Mouse (Mus musculus): Measurements from ENCODE around the gene Mybpc1. TPM values are rescaled to one million over a fixed set of nuclear protein-coding genes. Genes with fewer than 3 reads are reported as not detected.
"Not testable (repeated sequence)": the region's sequence is repeated elsewhere in the genome, so short reads cannot be mapped to it uniquely, and the experiment has no call there.

The Mybpc1 gene
- polyA plus RNA-seq, 1 experiment, result 12.3 TPM

- no peak for DNase-seq (ENCODE audit: extremely low spot score in 1 of 2, low spot score in 1 of 2)
These were observed 105.0 kb downstream of the Mybpc1 start for GRCm38 (mm10) chr10:88499993-88500392.

DNA sequence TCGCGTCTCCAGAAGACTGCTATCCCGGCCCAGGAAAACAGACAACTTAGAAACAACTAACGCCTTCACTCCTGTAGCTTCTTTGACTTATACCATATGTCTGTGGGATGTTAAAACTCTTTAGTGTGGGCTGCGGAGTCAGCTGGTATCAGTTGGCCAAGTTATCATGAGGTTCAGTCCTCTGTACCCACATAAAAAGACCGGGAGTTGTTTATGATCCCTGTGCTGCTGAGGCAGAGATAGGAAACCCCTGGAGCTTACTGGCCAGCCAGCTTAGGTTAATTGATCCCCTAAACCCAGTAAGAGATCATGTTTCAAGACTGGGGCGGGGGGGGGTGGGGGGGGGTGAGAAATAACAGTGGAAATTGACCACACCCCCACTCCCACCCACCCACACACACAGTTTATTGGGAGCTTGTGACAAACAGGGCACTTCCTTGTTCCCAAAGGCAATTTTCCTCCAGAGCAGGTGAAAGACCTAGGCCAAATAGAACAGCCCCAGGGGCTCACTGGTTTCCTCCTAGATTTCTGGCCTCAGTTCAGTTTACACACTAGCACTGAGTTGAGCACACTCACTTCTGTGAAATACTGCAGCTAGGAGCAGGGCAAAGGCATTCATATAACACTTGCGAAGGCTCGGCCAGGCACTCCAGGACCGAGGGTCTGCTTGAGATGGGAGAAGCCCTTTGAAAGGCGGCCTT, 107.9 kb downstream of the Mybpc1 start:
- DNase-seq (ENCODE audit: extremely low spot score in 1 of 2, low spot score in 1 of 2), result no peak

DNA sequence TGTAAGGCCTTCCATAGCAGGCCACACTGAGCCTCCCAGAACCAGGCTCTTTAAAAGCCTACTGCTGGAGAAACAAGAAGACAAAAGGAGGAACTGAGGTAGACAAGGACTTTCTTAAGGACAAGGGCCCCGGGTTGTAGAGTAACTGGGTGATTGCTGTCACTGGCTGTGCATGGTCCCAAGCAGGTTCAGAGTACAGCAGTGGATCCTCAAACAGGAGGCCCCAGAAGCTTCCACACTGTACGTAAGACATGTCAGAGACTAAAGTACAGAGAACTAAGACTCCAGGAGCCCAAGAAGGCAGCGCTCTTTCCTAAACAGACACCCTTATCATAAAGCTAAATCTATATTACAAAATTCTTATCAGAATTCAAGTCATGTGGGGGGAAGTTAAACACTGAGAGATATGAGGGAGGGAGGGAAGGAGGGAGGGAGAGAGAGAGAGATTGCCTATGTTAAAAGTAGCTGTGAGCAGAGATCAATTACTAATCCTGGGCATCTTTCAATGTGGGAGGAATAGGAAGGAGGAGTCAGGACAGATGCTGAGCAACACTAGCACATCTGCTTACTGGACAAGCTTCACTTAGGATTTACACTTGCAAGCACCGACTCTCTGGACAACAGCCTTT, 109.9 kb downstream of the Mybpc1 start:
- no peak for DNase-seq (ENCODE audit: extremely low spot score in 1 of 2, low spot score in 1 of 2)

- no peak for DNase-seq (ENCODE audit: extremely low spot score in 1 of 2, low spot score in 1 of 2)
These were observed 112.3 kb downstream of the Mybpc1 start for GRCm38 (mm10) chr10:88492658-88493057.

GRCm38 (mm10) chr10:88491632-88492031, 113.3 kb downstream of the Mybpc1 start:
- no peak for DNase-seq (ENCODE audit: extremely low spot score in 1 of 2, low spot score in 1 of 2)

DNA sequence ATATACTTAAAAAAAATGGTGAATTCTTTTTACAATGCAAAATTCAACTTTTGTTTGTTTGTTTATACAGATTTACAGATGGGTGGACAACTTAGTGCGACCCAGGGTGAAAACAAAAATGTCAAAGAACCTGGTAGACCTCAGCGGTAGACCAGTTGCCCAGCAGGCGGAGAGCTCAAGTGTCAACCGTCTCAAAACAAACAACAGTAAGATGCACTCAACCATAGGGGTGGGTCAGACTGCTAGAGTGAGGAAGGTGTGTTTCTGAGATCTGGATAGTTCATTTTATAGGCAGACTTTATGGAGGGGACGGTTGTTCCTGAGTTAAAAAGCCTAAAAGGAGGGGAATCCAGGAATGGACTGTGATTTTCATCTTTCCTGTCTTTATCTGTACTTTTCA, 116.3 kb downstream of the Mybpc1 start:
- DNase-seq (ENCODE audit: extremely low spot score in 1 of 2, low spot score in 1 of 2), result no peak

DNA sequence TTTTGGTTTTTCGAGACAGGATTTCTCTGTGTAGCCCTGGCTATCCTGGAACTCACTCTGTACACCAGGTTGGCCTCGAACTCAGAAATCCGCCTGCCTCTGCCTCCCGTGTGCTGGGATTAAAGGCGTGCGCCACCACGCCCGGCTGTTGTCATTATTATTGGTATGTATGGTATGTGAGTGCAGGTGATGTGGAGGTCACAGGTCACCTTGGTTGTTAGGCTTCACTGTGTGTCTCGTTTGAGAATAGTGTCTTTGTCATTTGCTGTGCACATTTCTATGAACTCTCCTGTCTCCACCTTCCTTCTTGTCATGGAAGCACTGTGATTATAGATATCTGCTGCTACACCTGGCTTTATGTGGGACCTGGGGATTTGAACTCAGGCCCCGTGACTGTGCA, 122.1 kb downstream of the Mybpc1 start:
- DNase-seq (ENCODE audit: extremely low spot score in 1 of 2, low spot score in 1 of 2), result not testable (repeated sequence)

Other genes starting within 250 kb of the Mybpc1 start
- gene Dram1, start 226.1 kb downstream of the Mybpc1 start, polyA plus RNA-seq (2012; rRNA removed), result 1.4 and 1.7 TPM in 2 replicates
- gene Gnptab, start 226.0 kb downstream of the Mybpc1 start, polyA plus RNA-seq (2012; rRNA removed), result 34.6 and 36.8 TPM in 2 replicates
- 0.30 and 0.38 TPM in 2 replicates for gene Sycp3, start 145.6 kb downstream of the Mybpc1 start, polyA plus RNA-seq (2012; rRNA removed)
- 25.9 and 29.0 TPM in 2 replicates for gene Chpt1, start 101.1 kb downstream of the Mybpc1 start, polyA plus RNA-seq (2012; rRNA removed)
- gene Spic, start 79.9 kb upstream of the Mybpc1 start, polyA plus RNA-seq (2012; rRNA removed), result not detected in 2 replicates
- 124 and 126 TPM in 2 replicates for gene Arl1, start 125.7 kb upstream of the Mybpc1 start, polyA plus RNA-seq (2012; rRNA removed)
- 17.2 and 20.7 TPM in 2 replicates for gene Utp20, start 221.7 kb upstream of the Mybpc1 start, polyA plus RNA-seq (2012; rRNA removed)

All from frontal cortex, adult 2 months (tissue).